Mouse (Mus musculus) cerebellum, postnatal 36 days (tissue): ENCODE data around the gene Ptcd1.
"Not testable (repeated sequence)": the region's sequence is repeated elsewhere in the genome, so short reads cannot be mapped to it uniquely, and the experiment has no call there.

ENCODE experiments used
- DNase-seq, 2 experiments: peaks; one replicate each; pipeline ENCODE4 v3.0.0; 2021 to 2022; ENCODE audit warnings: mixed read lengths in 2 of 2

Gene Ptcd1

GRCm38 (mm10) chr5:145166536-145167305 lies at the start of gene Ptcd1, which contains the start of gene Cpsf4:
TSS of gene Ptcd1 (minus strand) at chr5:145167108.
TSS of gene Cpsf4 (plus strand) at chr5:145167213.
- peak; percentile 99 to 100 for DNase-seq

DNA sequence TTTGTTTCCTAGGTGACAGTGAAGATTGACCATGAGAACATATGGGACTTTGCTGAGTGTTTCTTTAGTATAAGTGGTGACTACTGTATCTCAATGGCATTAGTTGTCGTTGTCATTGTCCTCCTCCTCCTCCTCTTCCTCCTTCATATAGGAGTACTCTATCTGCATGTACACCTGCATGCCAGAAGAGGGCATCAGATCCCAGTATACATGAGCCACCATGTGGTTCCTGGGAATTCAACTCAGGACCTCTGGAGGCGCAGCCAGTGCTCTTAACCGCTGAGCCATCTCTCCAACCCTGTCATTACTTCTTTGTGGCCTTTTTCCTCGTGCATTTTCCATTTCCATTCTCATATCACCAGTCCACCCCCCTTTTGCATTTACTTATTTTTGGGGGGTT lies 47.8 kb upstream of the Ptcd1 start:
- no peak for DNase-seq

DNA sequence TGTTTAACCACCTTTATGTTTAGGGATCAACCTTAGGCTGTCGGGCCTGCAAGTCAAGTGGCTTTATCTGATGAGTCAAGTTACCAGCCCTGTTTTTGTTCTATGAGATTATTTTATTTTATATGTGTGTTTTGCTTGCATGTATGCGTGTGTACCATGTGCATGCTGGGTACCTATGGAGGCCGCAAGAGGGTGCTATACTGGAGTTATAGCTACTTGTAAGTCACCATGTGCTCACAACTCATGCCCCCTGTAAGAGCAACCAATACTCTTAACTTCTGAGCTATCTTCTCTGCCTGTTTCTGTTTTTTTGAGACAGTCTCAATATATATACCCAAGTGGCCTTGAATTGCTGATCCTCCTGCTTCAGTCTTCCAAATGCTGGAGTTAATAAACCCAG lies 46.6 kb upstream of the Ptcd1 start:
- no peak for DNase-seq

GRCm38 (mm10) chr5:145212216-145212615 lies 45.3 kb upstream of the Ptcd1 start:
- DNase-seq, result no peak

- no peak for DNase-seq
Observed at GRCm38 (mm10) chr5:145211340-145211739, 44.4 kb upstream of the Ptcd1 start.

DNA sequence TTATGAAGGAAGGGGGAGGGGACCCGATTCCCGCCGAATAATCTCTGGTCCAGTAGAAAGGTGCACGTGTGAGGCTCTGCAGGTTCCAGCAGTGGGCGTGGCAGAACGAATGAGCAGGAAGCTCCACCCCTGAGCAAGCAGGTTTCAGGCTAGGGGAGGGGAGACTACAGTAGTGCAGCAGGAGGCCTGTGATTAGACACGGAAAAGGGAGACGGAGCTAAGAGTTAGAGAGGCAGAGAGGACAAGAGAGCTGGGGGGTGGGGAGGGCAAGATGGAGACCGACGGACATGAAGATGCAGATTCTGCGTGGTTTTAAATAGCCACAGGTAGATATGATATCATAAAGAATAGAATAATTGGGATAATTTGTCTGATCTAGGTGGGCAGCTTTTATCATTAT lies 41.5 kb upstream of the Ptcd1 start:
- DNase-seq, result not testable (repeated sequence)

DNA sequence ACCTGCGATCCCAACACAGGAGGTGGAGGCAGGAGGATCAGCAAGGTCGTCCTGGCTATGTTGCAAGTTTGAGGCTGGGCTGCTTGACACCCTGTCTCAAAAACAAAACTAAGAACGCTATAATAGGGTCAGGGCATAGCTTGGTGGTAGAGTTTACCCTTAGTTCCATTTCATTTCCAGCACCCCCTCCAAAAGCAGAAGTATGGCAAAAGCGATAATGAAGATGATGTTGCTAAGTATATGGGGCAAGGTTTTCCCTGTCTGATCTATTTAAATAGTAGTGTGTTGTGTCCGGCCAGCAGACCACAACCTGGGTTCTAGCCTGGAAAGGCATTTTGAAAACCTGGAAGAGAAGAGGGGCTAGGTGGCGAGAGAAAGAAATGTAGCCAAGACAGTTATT lies 41.0 kb upstream of the Ptcd1 start:
- DNase-seq, result no peak

DNA sequence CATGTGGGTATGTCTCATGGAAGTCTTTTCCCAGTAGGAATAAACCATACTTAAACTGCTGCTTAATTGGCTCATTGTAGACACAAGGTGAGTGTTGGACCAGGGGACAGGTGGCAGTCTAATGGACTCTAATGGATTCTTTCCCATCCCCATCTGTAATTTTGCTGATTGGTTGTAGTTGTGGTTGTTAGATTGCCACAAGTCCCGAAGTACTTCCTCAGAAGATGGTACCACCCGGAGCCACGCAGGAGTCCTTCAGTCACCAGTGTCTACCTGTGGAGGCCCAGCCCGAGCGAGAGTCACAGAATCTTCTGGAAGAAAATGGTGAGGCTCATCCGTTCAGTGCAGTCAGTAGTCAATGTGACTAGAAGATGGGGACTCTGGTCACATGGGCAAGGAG lies 40.5 kb upstream of the Ptcd1 start:
- no peak for DNase-seq

- no peak for DNase-seq
Observed at GRCm38 (mm10) chr5:145205041-145205440, 38.1 kb upstream of the Ptcd1 start.

DNA sequence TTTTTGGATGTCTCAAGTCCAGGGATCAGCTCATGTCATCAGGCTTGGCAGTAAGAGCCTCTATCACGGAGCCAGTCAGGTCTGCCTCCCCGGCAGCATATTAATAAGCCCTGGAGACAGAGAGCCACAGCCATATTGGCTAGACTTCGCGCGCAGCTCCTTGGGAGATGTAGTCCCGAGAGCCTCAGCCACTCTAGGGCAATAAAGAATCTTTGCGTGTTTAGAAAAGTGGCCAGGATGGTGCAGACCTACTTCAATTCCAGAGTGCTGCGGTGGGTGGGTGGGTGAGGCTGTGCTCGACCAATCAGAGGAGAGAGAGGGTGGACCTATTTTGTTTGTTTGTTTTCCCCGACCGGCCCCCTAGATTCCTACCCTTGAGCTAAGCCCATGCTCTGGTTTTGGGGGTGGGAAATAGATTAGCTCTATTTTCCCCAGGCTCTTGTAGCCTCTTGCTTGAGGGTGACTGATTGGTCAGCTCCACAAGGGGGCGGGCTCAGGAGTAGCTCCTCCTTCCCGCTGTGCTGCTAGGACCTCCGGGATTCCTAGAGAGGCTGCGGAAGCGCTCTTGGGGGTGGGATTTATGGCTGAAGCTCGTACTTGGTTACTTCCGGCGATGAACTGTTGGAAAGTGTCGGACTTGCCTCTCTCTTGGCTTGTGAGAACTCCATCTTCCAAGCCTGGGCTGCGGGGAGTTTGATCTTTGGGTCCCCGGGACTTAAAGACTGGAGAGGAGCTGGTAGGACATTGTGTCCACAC lies 37.2 kb upstream of the Ptcd1 start, which contains the start of gene Zkscan5:
Zkscan5 (plus strand) TSS at position 627 of the 756 bp plus-strand sequence.
- peak; percentile 98 for DNase-seq

DNA sequence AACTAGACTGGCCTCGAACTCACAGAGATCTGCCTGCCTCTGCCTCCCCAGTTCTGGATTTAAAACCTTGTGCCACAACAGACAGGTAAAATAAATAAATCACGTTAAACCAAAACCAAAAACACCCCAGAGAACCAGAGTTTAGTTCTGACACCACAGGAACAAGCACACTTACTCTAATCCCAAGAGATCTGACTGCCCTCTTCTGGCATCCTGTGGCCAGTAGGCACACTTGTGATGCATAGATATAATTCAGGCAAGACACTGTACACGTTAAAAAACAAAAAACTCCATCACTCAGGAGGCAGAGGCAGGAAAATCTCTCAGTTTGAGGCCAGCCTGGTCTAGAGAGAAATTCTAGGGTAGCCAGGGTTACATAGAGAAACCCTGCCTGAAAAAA lies 35.5 kb upstream of the Ptcd1 start:
- no peak for DNase-seq

DNA sequence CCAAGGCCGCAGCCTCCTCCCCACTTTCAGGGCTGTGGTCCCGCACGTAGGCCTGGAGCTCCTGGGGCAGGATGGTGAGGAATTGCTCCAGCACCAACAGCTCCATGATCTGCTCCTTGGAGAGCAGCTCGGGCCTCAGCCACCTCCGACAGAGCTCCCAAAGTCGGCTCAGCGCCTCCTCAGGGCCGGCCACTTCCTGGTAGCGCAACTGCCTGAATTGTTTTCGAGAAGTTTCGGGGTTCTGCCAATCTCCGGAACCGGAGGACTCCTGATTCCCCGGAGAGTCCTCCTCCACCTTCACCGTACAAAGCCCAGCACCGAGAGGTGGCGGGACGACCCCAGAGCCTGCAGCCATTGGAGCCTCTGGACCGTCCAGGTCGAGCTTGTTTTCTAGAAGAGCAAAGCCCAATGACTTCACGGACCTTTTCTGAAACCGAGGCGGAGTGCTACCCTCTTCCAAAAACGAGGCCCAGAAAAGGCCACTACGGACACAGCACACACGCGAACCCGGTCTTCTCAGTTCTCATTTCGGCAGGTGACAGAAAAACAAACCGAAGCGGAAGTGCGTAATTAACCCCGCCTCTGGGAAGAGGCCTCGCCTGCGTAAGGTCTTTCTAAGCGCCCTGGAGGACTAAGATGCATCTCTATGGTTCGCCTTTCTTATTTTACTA lies 34.5 kb upstream of the Ptcd1 start, which contains the start of gene Zkscan14:
Zkscan14 (minus strand) TSS at position 548 of the 671 bp plus-strand sequence.
- DNase-seq, result peak; percentile 76

GRCm38 (mm10) chr5:145200387-145200786 lies 33.5 kb upstream of the Ptcd1 start:
- DNase-seq, result no peak

DNA sequence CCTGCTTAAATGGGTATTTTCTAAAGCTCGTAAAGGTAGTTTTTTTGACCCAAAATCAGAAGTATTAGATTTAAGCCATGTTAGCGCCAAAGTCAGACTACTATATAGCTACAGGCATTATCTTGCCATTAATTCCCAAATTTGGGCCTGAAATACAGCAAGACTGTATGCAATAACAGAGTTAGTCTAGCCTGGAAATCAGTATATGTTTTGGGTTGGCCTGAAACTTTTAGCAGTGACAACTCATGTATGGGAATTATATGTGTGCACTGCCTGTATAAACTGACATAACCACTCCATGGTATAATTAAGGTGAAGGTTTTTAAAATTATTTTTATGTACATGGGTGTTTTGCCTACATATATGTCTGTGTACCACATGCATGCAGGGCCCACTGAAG lies 25.1 kb upstream of the Ptcd1 start, which contains the start of gene Atp5j2:
Atp5j2 (minus strand) TSS at position 101 of the 400 bp plus-strand sequence.
- DNase-seq, result no peak

DNA sequence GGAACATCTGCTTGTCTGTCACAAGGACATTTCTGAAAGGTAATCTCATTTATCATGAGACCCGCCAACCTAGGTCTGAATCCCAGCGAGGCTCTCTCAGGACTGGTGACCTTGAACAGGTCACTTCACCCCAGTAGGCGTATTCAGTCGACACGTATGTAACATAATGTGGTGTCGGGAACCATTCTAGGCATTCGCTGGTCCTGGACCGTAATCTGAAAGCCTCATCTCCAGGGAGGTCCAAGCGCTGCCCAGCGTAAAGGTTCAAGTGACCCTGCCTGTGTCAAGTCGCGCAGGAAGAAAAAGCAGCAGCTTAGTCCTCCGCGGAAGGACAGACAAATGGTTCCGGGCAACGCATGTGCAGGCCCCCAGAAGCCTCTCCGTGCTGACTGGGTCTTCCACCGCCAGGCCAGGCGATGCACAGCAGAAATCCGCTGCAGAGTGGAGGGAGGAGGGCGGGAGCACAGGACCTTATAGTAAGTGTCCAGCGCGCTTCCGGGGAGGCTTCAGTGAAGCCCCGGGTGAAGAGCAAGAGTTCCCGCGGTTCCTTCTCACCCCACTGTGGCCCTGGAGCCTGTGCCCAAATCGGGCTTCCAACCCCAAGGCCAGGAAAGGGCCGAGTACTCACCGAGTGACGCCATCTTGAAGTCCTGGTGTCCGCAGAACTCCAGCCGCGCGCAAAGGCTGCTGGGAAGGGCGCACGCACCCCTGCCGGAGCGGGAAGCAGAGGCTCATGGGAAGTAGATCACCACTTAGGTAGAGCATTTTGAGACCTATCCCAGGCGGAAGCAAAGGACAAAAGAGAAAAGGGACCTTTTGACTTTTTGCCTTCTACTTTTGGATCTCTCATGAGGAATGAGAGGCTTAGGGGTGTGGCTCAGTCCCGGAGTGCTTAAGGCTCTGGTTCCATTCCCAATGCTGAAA lies 24.2 kb upstream of the Ptcd1 start:
- peak; percentile 93 to 94 for DNase-seq

- DNase-seq, result no peak
Observed at GRCm38 (mm10) chr5:145190373-145190772, 23.5 kb upstream of the Ptcd1 start.

DNA sequence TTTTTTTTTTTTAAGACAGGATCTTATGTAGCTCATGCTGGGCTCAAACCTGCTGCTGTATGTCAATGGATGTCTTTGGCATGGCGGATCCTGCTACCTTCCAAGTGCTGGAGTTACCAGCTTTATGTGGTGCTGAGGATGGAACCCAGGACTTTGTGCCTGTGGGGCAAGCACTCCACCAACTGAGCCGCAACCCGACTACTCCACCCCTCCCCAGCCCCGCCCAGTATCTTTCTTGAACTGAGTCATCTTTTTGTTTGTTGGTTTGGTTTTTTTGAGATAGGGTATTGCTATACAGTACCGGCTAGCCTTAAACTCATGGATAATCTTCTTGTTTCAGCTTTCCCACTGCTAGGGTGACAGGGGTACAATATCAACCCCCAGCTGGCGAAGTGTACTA lies 22.5 kb upstream of the Ptcd1 start:
- DNase-seq, result no peak

GRCm38 (mm10) chr5:145185244-145185643 lies 18.3 kb upstream of the Ptcd1 start:
- DNase-seq, result no peak

DNA sequence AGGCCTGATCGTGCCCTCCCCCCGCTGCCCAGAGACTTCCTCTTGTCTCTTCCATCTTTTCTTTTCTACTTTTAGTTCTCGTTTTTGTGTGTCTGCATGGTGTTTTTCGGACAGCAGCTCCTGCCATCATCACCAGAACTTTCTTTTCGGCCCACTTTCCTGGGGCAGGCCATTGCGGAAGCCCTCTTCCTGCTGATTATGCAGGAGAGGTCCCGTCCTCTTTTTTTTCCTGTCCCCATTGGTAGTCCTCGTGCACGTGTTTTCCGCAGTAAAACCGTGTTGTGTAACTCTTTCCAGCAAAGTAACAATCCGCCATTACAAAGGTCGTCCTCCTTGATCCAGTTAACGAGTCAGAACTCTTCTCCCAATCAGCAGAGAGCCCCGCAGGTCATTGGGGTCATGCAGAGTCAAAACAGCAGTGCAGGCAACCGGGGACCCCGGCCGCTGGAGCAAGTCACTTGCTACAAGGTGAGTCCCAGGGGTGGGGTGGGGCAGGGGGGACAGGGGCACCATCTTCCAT lies 11.6 kb upstream of the Ptcd1 start:
- no peak for DNase-seq

DNA sequence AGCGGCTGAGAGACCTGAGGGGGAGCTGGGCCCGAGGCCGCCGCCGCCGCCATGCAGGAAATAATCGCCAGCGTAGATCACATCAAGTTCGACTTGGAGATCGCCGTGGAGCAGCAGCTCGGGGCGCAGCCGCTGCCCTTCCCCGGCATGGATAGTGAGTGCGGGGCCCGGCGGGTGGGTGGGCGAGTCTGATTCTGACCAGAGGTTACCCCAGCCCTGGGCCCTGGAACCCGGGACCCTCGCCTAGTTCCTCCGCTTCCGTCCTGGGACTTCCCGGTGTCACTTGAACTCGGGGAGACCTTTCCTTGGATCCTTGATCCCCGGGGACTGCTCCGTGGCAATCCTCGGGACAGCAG lies 376 bp upstream of the Ptcd1 start:
- no peak for DNase-seq

GRCm38 (mm10) chr5:145165184-145165583 lies 1.7 kb downstream of the Ptcd1 start:
- DNase-seq, result no peak

GRCm38 (mm10) chr5:145164710-145165109 lies 2.2 kb downstream of the Ptcd1 start:
- DNase-seq, result no peak
